Mouse (Mus musculus): ENCODE data around the gene Vtcn1.
"Not testable (repeated sequence)": the region's sequence is repeated elsewhere in the genome, so short reads cannot be mapped to it uniquely, and the experiment has no call there.

Gene Vtcn1

GRCm38 (mm10) chr3:100825225-100825965 lies at the start of gene Vtcn1:
Gene Vtcn1, plus strand, starts transcription at chr3:100825459.
- no peak for DNase-seq (ENCODE audit: low spot score in 2 of 2)

GRCm38 (mm10) chr3:100776967-100777366 lies 48.3 kb upstream of the Vtcn1 start:
- DNase-seq (ENCODE audit: low spot score in 2 of 2) = no peak

GRCm38 (mm10) chr3:100777568-100777967 lies 47.7 kb upstream of the Vtcn1 start:
- DNase-seq (ENCODE audit: low spot score in 2 of 2) = no peak

GRCm38 (mm10) chr3:100786076-100786475 lies 39.2 kb upstream of the Vtcn1 start:
- peak in 1 of 2 experiments; percentile 1 for DNase-seq (ENCODE audit: low spot score in 2 of 2)

- DNase-seq (ENCODE audit: low spot score in 2 of 2) = no peak
Observed at GRCm38 (mm10) chr3:100791670-100792069, 33.6 kb upstream of the Vtcn1 start.

- DNase-seq (ENCODE audit: low spot score in 2 of 2) = no peak
Observed at GRCm38 (mm10) chr3:100793345-100793744, 31.9 kb upstream of the Vtcn1 start.

- no peak for DNase-seq (ENCODE audit: low spot score in 2 of 2)
Observed at GRCm38 (mm10) chr3:100796571-100796970, 28.7 kb upstream of the Vtcn1 start.

GRCm38 (mm10) chr3:100797166-100798145 lies 27.8 kb upstream of the Vtcn1 start:
- DNase-seq (ENCODE audit: low spot score in 2 of 2) = no peak

- no peak for DNase-seq (ENCODE audit: low spot score in 2 of 2)
Observed at GRCm38 (mm10) chr3:100798872-100799422, 26.3 kb upstream of the Vtcn1 start.

GRCm38 (mm10) chr3:100804975-100805374 lies 20.3 kb upstream of the Vtcn1 start:
- no peak for DNase-seq (ENCODE audit: low spot score in 2 of 2)

- DNase-seq (ENCODE audit: low spot score in 2 of 2) = no peak
Observed at GRCm38 (mm10) chr3:100805925-100806324, 19.3 kb upstream of the Vtcn1 start.

GRCm38 (mm10) chr3:100810461-100810860 lies 14.8 kb upstream of the Vtcn1 start:
- DNase-seq (ENCODE audit: low spot score in 2 of 2) = no peak

GRCm38 (mm10) chr3:100811836-100812235 lies 13.4 kb upstream of the Vtcn1 start:
- DNase-seq (ENCODE audit: low spot score in 2 of 2) = no peak

GRCm38 (mm10) chr3:100815490-100815889 lies 9.8 kb upstream of the Vtcn1 start:
- DNase-seq (ENCODE audit: low spot score in 2 of 2) = not testable (repeated sequence)

- no peak for DNase-seq (ENCODE audit: low spot score in 2 of 2)
Observed at GRCm38 (mm10) chr3:100818709-100819108, 6.5 kb upstream of the Vtcn1 start.

GRCm38 (mm10) chr3:100819571-100819970 lies 5.7 kb upstream of the Vtcn1 start:
- DNase-seq (ENCODE audit: low spot score in 2 of 2) = no peak

- DNase-seq (ENCODE audit: low spot score in 2 of 2) = no peak
Observed at GRCm38 (mm10) chr3:100820852-100821251, 4.4 kb upstream of the Vtcn1 start.

GRCm38 (mm10) chr3:100821276-100821675 lies 4.0 kb upstream of the Vtcn1 start:
- no peak for DNase-seq (ENCODE audit: low spot score in 2 of 2)

- no peak for DNase-seq (ENCODE audit: low spot score in 2 of 2)
Observed at GRCm38 (mm10) chr3:100843784-100844183, 18.5 kb downstream of the Vtcn1 start.

- DNase-seq (ENCODE audit: low spot score in 2 of 2) = no peak
Observed at GRCm38 (mm10) chr3:100844366-100844765, 19.1 kb downstream of the Vtcn1 start.

- DNase-seq (ENCODE audit: low spot score in 2 of 2) = no peak
Observed at GRCm38 (mm10) chr3:100848348-100848747, 23.1 kb downstream of the Vtcn1 start.

- DNase-seq (ENCODE audit: low spot score in 2 of 2) = no peak
Observed at GRCm38 (mm10) chr3:100850468-100850867, 25.2 kb downstream of the Vtcn1 start.

Data from heart, adult 9 months (tissue).